In genomic region chr12:76548082-76548423, GRCm38 (mm10) we compare ENCODE assay signal across 11 mouse cellular contexts. TPM values are rescaled to one million over a fixed set of nuclear protein-coding genes. Genes with fewer than 3 reads are reported as not detected.
DNase-seq lines count a peak whose midpoint lies in the region; ATAC-seq and TF ChIP-seq lines count a peak whose summit lies in the region.
"Had no signal": no experiment of that assay in that cellular context is flagged by ENCODE, and none has a peak within 500 bp of the region (broad histone marks: within the 10 kb centered on the region; RNA-seq: fewer than 3 reads in every experiment).

No protein-coding gene starts in this region.

- TF ChIP-seq CTCF in liver, adult 2 months (IDR thresholded peaks at IDR 0.05; ENCODE audit: low read depth, low read length), result no peak

- H3K27me3 ChIP-seq in heart, embryonic 12.5 days (replicated peaks), result no peaks in the 10 kb centered on the region
- no peaks in the 10 kb centered on the region for H3K27me3 ChIP-seq in liver, adult 2 months (ENCODE audit: control insufficient read depth, insufficient read depth, low read length)
- H3K27me3 ChIP-seq in liver, embryonic 12.5 days (replicated peaks), result peaks cover 41% of the 10 kb centered on the region
- peaks cover 14% of the 10 kb centered on the region; the same call in 1 of the 2 replicates for H3K27me3 ChIP-seq in embryonic facial prominence, embryonic 14.5 days (replicated peaks; ENCODE audit: control insufficient read depth, insufficient read depth, low read length)

- H3K4me1 ChIP-seq in heart, embryonic 12.5 days (replicated peaks), result peaks cover 81% of the 10 kb centered on the region
- peaks cover 42% of the 10 kb centered on the region for H3K4me1 ChIP-seq in liver, adult 2 months (ENCODE audit: control insufficient read depth, insufficient read depth, low read length)
- H3K4me1 ChIP-seq in liver, embryonic 12.5 days, result peaks cover 38% of the 10 kb centered on the region
- H3K4me1 ChIP-seq in embryonic facial prominence, embryonic 14.5 days (ENCODE audit: control insufficient read depth, insufficient read depth, low read length), result peaks cover 18% of the 10 kb centered on the region

- no peaks in the 10 kb centered on the region for H3K9me3 ChIP-seq in heart, embryonic 12.5 days (replicated peaks)
- H3K9me3 ChIP-seq in liver, embryonic 12.5 days (replicated peaks), result no peaks in the 10 kb centered on the region
- no peaks in the 10 kb centered on the region for H3K9me3 ChIP-seq in embryonic facial prominence, embryonic 14.5 days (ENCODE audit: control insufficient read depth, low read length)

- peak overlapping the region; percentile 25 for H3K9ac ChIP-seq in heart, embryonic 12.5 days
- peak overlapping the region; percentile 30 for H3K9ac ChIP-seq in liver, adult 2 months (ENCODE audit: low read depth, low read length)
- H3K9ac ChIP-seq in liver, embryonic 12.5 days, result no peak overlapping the region
- no peak overlapping the region for H3K9ac ChIP-seq in embryonic facial prominence, embryonic 14.5 days (ENCODE audit: low read depth, low read length)

- no peaks in the 10 kb centered on the region for H3K36me3 ChIP-seq in heart, embryonic 12.5 days
- no peaks in the 10 kb centered on the region for H3K36me3 ChIP-seq in liver, adult 2 months (ENCODE audit: control insufficient read depth, insufficient read depth, low read length)
- H3K36me3 ChIP-seq in liver, embryonic 12.5 days, result no peaks in the 10 kb centered on the region
- H3K36me3 ChIP-seq in embryonic facial prominence, embryonic 14.5 days (ENCODE audit: control insufficient read depth, insufficient read depth, low read length), result no peaks in the 10 kb centered on the region

- no peak for DNase-seq in heart, postnatal 25 days (ENCODE audit: low spot score)
- DNase-seq in liver, adult 2 months (ENCODE audit: extremely low read depth, low read depth, low spot score), result no peak
- no peak for DNase-seq in embryonic facial prominence, embryonic 14.5 days (ENCODE audit: low spot score)
- DNase-seq in adrenal gland, postnatal 25 days, result no peak
- DNase-seq in cerebellum, postnatal 36 days, result no peak
- DNase-seq: gastrocnemius, postnatal 25 days; right cerebral cortex, postnatal 25 days had no signal

- ATAC-seq in heart, embryonic 12.5 days (ENCODE audit: insufficient number of reproducible peaks, low FRiP score), result no peak
- no peak for ATAC-seq in liver, embryonic 12.5 days
- no peak for ATAC-seq in embryonic facial prominence, embryonic 14.5 days (ENCODE audit: low read depth)
- peak; percentile 21 for ATAC-seq in megakaryocyte progenitor cell, adult 5-6 weeks (replicated peaks; ENCODE audit: poor library complexity)

- intact Hi-C loops in heart, postnatal 25 days (cut with DNase I), result loop anchor here (5.0 kb wide), 1 partner anchor 51 kb away; no protein-coding TSS in a partner anchor

- H3K27ac ChIP-seq in heart, embryonic 12.5 days (ENCODE audit: poor library complexity, severe bottlenecking), result no peak overlapping the region
- H3K27ac ChIP-seq in liver, adult 2 months (replicated peaks; ENCODE audit: insufficient read depth, low read depth, low read length), result peak overlapping the region; percentile 91
- H3K27ac ChIP-seq in liver, embryonic 12.5 days, result no peak overlapping the region
- peak overlapping the region; percentile 77 for H3K27ac ChIP-seq in embryonic facial prominence, embryonic 14.5 days (replicated peaks; ENCODE audit: low read depth, low read length)

- WGBS in heart, embryonic 12.5 days, result 23% methylated on average over 7 of the region's 7 CpGs
- 37% methylated on average over 7 of the region's 7 CpGs for WGBS in liver, adult 2 months
- WGBS in liver, embryonic 12.5 days (ENCODE audit: insufficient replicate concordance), result 20% methylated on average over 7 of the region's 7 CpGs
- 12% methylated on average over 7 of the region's 7 CpGs for WGBS in embryonic facial prominence, embryonic 14.5 days

- no peak for TF ChIP-seq POLR2A in liver, adult 2 months (IDR thresholded peaks at IDR 0.05; ENCODE audit: extremely low read depth, insufficient read depth, low read length)

- no peak overlapping the region for H3K4me3 ChIP-seq in heart, embryonic 12.5 days
- H3K4me3 ChIP-seq in liver, adult 2 months (ENCODE audit: insufficient read depth, low read depth, low read length), result no peak overlapping the region
- no peak overlapping the region for H3K4me3 ChIP-seq in liver, embryonic 12.5 days
- H3K4me3 ChIP-seq in embryonic facial prominence, embryonic 14.5 days (ENCODE audit: low read depth, low read length), result no peak overlapping the region; the same call in 1 of the 2 replicates
- H3K4me3 ChIP-seq: erythroblast, embryonic 14.5 days had no signal

- H3K4me2 ChIP-seq in heart, embryonic 12.5 days, result peak overlapping the region; percentile 57
- no peak overlapping the region for H3K4me2 ChIP-seq in liver, embryonic 12.5 days
- peak overlapping the region; percentile 27 for H3K4me2 ChIP-seq in embryonic facial prominence, embryonic 14.5 days (ENCODE audit: low read depth, low read length)

- H3K79me2 ChIP-seq in liver, adult 2 months (ENCODE audit: control insufficient read depth, insufficient read depth, low read length), result peaks cover 44% of the 10 kb centered on the region

RNA-seq across cellular contexts. Expression of gene Plekhg3, which starts 17.4 kb away (rescaled TPM):
- polyA plus RNA-seq in heart, embryonic 12.5 days (2016; fragmentation: Nextera tagmentation; extraction: Ambion mirVana), result 8.2 and 10.3 TPM in 2 replicates
- 10 to 100 TPM; 13.5 to 16.6 TPM for total RNA-seq in heart, postnatal 25 days (2021)
- total RNA-seq in liver, adult 2 months (2014; rRNA removed), result 16.5 and 27.0 TPM in 2 replicates
- polyA plus RNA-seq in liver, adult 2 months (2012; rRNA removed), result 12.5 and 17.1 TPM in 2 replicates
- polyA plus RNA-seq in liver, embryonic 12.5 days (2016; fragmentation: Nextera tagmentation; extraction: Ambion mirVana), result 3.2 and 3.3 TPM in 2 replicates
- 6.3 and 7.3 TPM in 2 replicates for polyA plus RNA-seq in embryonic facial prominence, embryonic 14.5 days (2014; fragmentation: Nextera tagmentation; extraction: Ambion mirVana)
- 11.1 and 13.6 TPM in 2 replicates for total RNA-seq in megakaryocyte progenitor cell, adult 5-6 weeks (2015)
- total RNA-seq in megakaryocyte progenitor cell, adult 5-6 weeks (2017), result 13.7 and 13.9 TPM in 2 replicates
- total RNA-seq in adrenal gland, postnatal 25 days (2021), result 12.2 and 14.7 TPM in 2 replicates

Comparison
In these comparisons a context has a peak if more than half of its experiments do, and no peak if none do; other contexts are left out.
1. H3K27ac ChIP-seq: peak in liver, adult 2 months (single experiment) and embryonic facial prominence, embryonic 14.5 days (single experiment); none in heart, embryonic 12.5 days (single experiment) and liver, embryonic 12.5 days (single experiment).
2. H3K9ac ChIP-seq: peak in heart, embryonic 12.5 days (single experiment) and liver, adult 2 months (single experiment); none in liver, embryonic 12.5 days (single experiment) and embryonic facial prominence, embryonic 14.5 days (single experiment).